Mouse (Mus musculus) monocyte, adult 2 months (primary cell): ENCODE measurements around the gene Wdr76.
A peak's percentile ranks its signal among the peaks of the same experiment; 100 is the strongest.
"Not testable (repeated sequence)": the region's sequence is repeated elsewhere in the genome, so short reads cannot be mapped to it uniquely, and the experiment has no call there.

ENCODE experiments used
- DNase-seq, 2 experiments: peaks; one replicate each; pipeline ENCODE4 v3.0.0; 2022; ENCODE audit warnings: low spot score in 2 of 2, low read depth in 1 of 2

Wdr76 gene

DNA sequence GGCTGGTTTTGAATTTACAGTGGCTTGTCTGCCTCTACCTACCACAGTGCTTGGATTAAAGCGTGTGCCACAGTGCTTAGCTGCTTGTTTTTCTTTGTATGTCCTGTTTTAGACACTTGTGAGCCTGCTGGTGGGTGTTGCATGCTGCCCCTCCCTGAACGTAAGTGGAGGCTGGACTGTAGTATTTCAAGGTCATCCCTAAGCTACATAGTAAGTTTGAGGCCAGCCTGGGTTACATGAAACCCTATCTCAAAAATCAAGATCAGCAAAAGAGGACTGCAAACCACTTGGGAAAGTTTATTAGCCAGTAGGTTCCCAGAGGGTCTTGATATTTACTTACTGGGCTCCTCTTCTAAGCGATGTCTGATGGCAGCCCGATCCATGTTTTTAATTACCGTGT lies 11.6 kb downstream of the Wdr76 start:
- no peak for DNase-seq

DNA sequence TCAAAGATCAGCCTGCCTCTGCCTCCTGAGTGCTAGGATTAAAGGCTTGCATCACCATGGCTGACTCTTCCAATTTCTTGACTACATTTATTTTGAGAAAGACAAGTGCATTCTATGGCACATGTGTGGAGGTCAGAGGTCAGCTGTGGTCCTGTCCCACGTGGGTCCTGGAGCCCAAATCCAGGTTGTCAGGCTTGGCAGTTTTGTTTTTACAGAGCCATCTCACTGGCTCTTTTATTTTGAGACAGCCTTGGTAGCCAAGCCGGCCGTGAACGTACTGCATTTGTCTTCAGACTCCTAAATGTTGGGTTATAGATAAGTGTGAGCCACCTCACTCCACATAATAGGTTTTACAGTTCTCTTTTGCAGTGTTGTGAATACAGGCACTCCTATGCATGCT lies 12.2 kb downstream of the Wdr76 start:
- DNase-seq, result not testable (repeated sequence)

DNA sequence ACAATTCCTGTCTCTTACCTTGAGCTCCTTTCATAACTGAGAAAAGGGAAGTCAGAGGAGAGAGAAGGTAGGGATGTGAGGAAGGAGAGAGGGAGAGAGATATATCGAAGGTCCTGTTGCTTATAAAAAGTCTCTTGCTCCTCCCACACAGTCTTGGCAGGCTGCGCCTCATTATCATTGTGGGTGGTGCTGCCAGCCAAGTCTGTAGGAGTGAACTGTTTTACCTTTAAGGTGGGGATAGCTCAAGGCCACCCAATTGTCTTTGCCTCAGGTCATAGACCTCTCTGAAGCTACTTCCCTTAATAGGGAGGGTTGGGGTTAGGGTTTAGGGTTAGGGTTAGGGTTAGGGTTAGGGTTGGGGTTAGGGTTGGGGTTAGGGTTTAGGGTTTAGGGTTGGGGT lies 15.5 kb downstream of the Wdr76 start:
- DNase-seq, result no peak

DNA sequence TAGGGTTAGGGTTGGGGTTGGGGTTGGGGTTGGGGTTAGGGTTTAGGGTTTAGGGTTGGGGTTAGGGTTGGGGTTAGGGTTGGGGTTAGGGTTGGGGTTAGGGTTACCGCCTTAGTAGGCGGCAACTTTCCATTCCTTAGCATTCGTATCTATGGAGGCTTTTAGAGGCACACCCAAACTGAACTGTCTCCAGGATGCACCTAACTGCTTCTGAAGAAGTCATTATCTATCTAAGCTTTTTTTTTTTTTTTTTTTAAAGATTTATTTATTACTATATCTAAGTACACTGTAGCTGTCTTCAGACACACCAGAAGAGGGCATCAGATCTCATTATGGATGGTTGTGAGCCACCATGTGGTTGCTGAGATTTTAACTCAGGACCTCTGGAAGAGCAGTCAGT lies 16.3 kb downstream of the Wdr76 start:
- not testable (repeated sequence) for DNase-seq

DNA sequence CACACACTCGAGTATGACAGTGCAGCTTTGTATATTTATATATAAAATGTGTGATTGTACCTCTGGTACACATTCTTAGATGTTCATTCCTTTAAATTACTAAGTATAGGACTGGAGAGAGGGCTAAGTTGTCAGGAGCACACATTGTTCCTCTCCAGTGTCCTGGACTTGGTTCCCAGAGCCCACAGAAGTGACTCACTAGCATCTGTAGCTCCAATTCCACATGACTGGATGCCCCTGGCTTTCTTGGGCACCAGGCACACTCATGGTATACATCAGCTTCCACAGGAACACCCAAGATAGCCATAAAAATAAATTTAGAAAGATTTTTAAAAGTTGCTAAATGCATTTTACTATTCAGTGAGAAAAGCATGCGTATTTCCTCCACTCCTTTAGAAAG lies 18.5 kb downstream of the Wdr76 start:
- DNase-seq, result no peak

DNA sequence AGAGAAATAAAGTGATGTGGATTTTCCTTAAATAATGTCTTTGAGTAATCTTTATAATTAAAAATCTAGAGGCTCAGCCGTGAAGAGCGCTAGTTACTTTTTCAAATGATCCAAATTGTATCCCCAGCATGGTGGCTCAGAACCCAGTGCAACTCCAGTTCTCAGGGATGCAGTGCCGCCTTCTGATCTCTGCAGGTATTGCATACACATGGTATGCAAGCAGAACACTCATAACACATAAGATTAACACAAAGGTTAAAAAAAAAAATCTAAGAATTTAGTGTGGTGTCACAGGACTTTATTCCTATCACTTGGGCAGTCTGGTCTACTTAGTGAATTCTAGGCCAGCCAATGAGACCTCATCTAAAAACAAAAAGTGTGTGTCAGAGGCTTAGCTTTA lies 38.3 kb downstream of the Wdr76 start:
- DNase-seq, result no peak

DNA sequence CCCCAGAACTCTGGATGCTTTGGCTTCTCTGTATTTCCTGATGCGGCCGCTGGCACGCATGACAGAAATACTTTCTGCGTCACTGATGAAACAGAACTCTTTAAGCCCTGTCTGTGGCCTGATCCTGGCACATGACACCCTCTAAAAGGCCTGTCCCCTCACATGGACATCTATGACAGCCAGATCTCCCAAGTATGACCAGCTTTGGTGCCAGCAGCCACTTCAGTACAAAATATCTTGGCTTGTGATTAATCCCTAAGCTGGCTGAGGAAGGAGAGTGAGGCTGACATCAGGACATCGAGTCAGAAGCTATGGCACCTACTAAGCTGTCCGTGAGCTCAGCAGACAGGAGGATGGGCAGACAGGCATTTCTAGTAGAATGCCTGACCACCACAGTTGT lies 43.1 kb downstream of the Wdr76 start:
- DNase-seq, result no peak

DNA sequence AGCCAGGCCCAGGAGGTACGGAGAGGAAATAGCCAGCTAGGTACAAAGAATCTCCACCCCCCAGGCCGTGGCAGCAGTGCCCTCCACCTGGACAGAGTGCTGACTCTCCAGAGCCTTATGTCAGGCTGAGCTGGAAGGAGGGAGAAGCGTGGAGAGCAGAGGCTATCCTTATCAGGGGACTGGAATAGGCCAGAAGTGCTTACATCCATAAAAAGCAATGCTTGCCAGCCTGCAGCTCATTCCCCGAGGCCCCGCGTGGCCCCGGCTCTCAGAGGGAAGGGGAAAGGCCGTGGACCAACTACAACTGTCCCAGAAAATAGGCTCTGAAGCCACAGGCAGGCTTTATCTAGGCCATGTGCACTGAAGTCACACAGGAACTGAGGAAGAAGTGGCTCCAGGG lies 44.7 kb downstream of the Wdr76 start:
- no peak for DNase-seq

DNA sequence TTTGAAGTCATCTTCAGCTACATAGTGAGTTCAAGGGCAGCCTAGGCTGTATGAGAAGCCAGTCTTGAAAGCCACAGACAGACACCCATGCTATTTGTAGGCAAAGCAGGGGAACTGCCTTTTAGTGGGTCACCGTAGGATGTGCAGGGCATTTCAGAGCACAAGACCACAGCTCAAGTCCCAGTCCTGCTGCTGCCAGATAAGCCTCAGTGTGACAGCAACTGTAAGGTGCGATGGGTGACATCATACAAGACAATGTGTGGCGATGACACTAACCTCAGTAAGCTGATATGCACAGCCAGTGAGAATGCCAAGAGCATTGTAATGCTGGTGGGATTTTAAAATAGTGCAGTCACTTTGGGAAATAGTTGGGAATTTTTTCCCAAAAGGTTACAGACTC lies 56.6 kb downstream of the Wdr76 start:
- DNase-seq, result no peak

DNA sequence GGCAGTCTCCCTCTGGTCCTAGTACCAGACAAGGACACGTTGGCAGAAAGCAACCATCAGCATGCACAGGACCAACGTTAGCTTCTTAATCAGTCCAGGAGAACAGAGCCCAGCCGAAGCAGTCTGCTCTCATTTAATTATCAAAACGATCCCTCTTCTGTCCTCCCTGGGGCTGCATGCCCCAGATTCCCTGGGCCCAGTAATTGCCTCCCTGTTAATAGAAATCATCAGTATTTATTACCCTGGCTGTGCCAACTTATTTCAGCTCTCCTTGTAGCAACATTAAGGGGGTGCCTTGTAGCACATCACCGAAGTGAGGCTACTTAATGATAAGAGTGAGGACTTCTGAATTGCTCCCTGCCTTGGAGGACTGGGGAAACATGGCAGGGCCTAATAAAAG lies 59.4 kb downstream of the Wdr76 start:
- DNase-seq, result no peak

DNA sequence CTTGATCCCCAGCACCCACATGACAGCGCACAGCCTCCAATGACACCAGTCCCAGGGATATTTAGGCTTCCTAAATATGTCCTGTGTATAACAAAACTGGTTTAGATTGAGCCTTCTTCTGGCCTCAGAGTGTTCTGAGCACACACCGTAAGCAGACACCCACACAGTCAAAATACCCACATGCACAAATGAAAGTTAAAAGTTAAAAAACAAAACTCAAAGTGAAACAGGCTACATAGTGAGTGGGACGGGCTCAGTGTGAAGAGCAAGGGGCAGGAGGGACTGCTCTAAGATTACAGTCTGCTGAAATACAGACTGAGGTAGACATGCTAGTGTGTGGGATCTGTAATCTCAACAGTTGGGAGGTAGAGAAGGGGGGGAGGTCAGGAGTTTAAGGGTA lies 63.5 kb downstream of the Wdr76 start:
- DNase-seq, result no peak

DNA sequence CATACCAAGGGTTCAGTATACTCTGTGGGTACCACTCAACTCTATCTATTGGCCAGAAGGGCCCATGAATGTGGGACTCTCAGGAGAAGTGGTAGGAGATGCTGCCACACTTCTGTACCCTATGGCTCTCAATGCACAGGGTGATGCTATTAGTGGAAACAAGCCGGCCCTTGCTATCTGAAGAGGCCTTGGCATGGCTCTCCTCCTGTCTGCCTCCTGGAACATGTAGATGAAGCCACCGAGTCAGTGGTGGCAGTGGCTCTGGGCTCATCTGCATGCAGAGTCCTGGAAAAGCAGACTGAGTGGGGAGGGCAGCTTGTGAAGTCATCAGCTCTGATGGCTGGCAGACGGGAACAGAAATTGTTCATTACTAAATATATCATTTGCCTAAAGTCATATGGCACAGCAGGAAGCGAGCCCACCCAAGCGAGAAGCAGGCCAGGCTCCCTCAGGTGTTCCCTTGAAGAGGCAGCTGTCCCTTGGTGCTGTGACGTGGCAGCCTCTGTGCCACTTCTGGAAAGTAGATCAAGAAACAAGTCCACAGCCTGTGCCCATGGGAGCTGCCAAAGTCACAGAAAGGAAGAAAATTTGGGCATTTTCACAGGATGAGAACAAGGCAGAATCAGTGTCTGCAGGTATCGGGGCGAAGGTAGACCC lies 64.6 kb downstream of the Wdr76 start:
- DNase-seq, result no peak

DNA sequence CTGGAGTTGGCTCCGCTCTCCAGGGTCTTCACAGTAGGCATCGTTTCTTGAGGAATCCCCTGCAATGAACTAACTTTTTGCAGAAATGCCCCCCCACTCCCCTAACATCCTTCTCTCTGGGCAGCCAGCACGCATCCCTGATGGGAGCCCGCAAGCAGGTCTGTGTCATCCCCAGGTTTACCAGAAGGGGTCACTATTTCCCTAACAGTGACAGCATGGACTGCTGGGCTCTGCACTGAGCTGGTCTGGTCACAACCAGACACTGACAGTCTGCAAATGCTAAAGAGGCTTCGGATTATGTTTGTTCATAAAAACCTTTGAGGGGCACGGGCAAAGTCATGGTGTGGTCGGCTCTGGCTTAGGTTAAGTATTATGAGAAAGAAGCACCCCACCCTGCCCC lies 65.3 kb downstream of the Wdr76 start:
- DNase-seq, result peak in 1 of 2 experiments; percentile 21

DNA sequence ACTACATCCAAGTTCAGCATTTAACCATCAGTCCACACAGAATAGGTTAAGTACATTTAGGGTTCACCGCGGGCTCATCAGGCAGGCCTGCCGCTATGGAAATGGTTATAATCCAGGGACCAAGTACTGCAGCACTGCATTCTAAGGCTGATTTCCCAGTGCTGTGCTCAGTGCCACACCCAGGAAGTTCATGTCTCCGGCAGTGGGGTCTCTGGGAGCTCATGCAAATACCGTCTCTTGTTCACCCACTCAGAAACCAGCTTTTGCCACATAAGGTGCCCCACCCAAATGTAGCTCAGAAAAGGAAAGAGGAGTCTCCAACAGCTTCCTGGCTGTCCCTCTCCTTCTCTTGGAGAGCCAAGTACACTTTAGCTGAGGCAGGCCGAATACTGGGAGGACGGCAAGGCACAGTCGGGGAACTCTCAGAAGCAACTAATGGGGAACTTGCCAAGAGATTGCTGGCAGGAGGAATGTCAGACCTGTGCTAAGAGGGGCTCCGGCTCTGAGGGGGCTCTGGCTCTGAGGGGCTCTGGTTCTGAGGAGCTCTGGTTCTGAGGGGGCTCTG lies 67.6 kb downstream of the Wdr76 start:
- no peak for DNase-seq

DNA sequence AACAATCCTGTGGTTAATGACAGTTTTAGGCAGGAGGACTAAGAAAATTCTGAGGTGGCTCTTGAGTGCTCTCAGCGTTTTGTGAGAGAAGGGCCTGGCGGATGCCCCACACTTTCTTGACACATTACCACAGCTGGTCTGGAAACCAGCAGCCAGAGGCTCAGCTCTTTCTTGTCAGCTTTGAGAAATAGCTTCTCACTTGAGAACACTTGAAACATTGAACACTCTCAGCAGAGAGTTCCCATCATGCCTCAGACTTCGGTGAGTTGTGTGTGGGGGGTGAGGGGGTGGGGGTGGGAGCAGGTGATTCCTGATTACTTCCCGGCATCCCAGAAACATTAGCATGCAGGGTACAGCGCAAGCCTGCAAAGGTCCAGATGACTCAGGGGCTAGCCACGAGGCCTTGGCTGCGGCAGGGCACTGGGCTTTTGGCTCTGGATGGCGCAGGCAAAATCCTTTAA lies 69.2 kb downstream of the Wdr76 start:
- no peak for DNase-seq

DNA sequence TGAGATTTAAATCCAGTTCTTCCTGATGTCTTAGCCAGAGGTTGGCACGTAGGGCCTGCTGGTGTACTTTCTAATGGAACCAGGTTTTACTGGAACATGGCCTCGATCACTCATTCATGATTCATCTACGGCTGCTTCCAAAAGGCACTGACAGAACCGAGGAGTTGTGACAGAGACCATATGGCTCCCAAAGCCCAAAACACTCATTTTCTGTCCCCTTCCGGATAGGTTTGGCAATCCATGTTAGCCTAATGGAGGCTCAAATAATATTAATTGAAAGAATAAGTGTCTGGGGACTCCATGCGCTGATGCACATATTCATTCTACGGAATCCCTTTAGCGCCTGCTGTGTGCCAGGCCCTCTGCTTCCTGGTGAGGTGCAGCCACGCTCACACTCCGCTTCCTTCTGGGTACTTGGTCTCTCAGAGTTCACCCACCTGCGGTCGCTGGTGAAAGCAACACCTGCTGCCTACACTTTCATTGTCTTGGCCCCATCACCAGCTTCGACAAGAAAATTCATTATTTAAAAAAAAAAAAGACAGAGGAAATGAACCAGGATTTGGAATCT lies 76.4 kb downstream of the Wdr76 start:
- DNase-seq, result no peak

DNA sequence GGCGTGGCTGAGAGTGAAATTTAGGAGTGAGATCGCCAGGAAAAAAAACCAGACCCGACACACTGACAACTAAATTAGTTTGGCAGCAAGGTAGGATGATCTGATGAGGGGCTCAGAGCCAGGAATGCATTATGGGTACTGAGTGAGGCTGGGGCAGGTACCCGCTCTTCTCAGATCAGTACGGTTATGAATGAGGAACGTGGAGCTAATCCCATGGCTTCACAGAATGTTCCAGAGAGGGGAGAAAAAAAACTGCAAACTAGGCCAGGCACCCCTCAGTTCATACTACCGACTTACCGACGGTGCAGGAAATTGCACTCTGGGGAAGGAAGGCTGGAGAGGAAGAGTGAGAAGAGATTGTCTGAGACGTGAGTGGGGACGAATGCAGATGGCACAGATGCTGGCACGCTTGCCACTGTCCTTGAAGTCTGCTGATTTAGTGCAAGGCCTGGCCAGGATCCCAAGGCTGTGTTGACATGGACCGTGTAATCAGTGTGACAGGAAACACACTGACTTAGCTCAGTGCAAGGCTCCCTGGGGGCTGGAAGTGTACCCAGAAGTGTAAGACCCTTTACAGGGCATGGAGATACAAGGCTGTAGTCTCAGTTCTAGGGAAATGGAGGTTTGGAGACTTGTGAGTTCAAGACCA lies 77.1 kb downstream of the Wdr76 start:
- no peak for DNase-seq

DNA sequence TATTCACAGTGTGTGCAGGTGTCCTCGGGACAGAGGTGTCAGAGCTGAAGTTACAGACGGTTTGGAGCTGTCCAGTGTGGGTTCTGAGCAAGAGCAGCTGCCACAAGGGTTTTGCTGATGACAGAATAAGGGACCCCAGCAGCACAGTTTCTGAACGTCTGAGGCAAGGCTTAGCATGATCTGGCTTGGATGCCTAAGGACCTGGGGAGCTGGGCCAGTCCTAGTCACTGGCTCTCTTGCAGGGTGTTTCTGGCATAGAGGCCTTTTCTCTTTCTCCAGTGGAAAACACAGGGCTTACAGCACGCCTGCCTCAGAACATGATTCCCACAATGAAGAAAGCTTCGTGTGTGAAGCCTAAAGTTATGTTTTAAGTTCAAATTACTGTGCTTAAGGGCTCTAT lies 78.2 kb downstream of the Wdr76 start:
- DNase-seq, result no peak

DNA sequence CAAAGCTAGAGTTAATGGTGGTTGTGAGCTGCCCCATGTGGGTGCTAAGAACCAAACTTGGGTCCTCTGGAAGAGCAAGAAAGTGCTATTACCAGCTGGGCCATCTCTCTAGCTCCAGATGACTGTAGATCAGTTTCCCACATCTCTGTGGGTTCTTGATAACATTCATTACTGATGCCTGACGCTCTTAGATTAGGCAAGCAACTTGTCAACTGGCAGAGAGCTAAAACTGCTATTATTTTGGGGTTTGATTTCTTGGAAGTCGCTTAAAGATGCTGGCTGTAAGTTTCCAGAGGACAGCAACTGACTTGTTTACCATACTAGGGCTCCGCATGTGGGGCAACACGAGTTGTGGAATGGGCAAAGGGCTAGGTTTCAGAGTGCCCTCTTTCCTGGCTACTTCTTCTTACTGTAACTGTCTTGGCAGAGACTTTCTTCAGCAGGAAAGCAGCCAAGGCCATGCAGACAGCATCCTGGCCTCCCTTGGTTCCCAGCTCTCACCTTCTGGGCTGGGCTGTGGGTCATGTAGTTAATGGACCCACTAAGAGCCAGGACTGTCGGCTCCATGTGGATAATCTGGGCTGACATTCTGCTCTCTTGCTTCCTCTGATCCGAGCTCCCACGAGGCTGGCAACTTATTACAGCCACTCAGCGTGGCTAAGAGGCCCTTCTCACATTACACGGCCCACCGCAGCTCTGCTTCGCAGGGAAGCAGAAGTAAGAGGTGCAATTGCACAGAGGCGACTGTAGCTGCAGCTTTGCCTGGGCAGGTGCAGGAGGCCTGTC lies 81.2 kb downstream of the Wdr76 start:
- no peak for DNase-seq

DNA sequence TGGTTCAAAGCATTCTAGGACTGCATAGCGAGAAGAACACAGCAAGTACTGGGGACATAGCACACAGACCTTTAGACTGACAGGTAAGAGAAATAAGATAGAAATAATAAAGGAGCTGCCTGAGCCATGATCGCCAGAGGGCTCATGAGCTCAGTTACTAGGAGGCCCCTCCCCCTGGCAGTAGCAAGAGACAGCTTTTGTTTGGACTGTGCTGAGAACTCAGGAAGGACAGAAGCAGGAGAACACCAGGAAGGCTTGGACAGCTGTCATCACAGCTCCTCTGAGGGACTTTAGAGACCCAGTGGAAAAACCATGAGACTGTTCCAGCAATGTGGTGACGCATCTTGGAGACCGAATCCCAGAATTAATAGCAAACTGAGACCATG lies 81.8 kb downstream of the Wdr76 start:
- no peak for DNase-seq

DNA sequence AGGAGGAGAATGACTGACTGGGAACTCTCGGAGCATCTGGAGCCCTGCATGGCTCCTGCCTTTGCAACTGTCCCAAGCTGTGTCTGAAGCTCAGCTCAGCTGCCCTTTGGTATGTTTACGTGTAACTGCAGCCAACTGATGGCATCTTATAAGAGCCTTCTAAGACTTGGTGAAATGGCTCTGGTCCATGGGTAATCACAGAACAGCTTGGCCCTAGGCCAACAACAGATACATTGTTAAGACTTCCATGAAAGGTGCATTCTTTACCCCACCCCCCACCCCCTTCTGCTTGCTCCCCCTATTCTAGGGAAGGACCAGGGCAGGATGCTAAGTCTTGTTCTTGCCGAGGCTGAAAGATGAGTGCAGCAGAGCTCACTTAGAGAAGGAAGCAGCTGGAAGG lies 87.6 kb downstream of the Wdr76 start:
- DNase-seq, result no peak
